Mouse (Mus musculus) megakaryocyte, embryonic 14.5 days (primary cell): ENCODE results near the gene Ccdc74a.

ENCODE experiments used
- FLI1 ChIP-seq: IDR thresholded peaks from 2 replicates; pipeline ENCODE4 v1.6.1; 2012; ENCODE audit warnings: low read length, inconsistent platforms, mixed read lengths
- GATA1 ChIP-seq: IDR thresholded peaks from 3 replicates; pipeline ENCODE4 v1.6.1; 2012; ENCODE audit warnings: mixed read lengths, low read length, inconsistent platforms, borderline replicate concordance

GRCm38 (mm10) chr16:17621936-17622335 is 24.3 kb upstream of the Ccdc74a start:
- no peak for TF ChIP-seq FLI1
- TF ChIP-seq GATA1, result no peak
